Mouse (Mus musculus): ENCODE data around the gene Hs3st6. TPM values are rescaled to one million over a fixed set of nuclear protein-coding genes. Genes with fewer than 3 reads are reported as not detected.

Gene Hs3st6
- polyA plus RNA-seq, 2 experiments from 2014 or later = not detected

DNA sequence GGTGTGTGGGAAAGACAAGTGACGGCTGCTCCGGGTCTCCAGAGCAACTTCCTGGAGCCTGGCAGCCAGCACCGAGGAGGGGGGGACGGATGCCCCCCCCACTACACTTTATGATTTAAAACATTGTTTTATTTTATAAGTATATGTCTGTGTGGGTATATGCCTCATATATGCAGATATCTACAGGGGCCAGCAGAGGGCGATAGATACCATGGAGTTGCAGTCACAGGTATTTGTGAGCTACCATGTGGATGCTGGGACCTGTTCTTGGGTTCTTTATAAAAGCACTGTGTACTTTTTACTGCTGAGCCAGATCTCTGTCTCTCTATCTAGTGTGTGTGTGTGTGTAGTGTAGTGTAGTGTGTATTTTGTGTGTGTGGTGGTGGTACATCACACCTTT, 20.5 kb downstream of the Hs3st6 start:
- no peak for ATAC-seq

DNA sequence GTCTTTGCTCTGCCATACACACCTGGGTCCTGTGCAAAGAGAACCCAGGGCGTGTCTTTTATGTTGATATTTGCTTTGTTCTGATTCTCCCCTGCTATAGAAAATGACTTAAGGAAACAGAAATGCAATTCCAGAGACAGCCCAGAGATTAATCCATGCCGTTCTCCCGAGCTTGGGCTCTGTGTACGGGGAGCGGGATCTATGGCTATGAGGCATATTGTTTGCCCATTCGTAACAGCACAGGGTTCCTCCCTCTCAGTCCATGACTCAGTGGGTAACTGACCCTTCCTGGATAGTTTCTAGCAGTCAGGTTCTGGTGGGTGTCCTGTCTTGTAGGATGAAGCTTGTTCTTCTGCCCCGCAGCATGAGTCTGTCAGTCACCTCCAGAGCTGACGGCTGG, 22.4 kb downstream of the Hs3st6 start:
- ATAC-seq = no peak

DNA sequence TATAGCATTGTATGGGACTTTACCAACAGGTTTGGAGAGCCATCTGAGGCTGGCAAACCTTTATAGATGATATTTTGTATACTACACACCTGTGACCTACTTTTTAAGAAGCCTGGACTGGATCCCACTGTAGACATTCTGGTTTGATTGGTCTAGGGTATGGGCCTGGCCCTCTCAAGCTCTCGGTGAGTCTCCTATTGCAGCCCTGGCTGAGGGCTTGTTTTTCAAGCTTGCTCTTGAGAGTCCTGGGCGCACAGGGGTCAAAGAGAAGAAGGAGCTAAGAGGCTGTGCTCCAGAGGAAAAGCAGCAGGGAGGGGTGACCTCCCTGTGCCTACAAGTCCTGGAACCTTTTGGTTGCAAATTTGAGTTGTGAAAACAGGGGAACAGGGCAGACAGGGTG, 24.3 kb downstream of the Hs3st6 start:
- no peak for ATAC-seq

- ATAC-seq = no peak
Measured at GRCm38 (mm10) chr17:24780821-24781220, 28.0 kb downstream of the Hs3st6 start.

- no peak for ATAC-seq
Measured at GRCm38 (mm10) chr17:24792190-24792589, 39.4 kb downstream of the Hs3st6 start.

- no peak for ATAC-seq
Measured at GRCm38 (mm10) chr17:24794791-24795190, 42.0 kb downstream of the Hs3st6 start.

DNA sequence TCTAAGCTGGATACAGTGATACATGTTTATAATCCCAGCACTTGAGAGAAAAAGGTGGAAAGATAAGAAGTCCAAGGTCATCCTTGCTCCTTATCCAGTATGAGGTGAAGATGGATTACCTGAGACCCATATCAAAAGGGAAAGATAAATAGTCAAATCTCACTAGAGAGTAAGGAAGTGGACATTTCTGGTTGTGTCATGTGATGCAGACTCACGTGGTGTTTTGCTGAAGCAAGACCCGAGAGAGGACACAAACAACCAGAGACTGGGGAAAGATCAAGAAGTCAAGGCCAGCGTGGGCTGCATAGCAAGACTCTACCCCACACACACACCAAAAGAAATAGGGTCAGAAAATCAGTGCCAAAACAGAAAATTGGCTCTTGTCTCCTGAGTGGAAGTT, 44.2 kb downstream of the Hs3st6 start:
- no peak for ATAC-seq

- no peak for ATAC-seq
Measured at GRCm38 (mm10) chr17:24798229-24798628, 45.4 kb downstream of the Hs3st6 start.

DNA sequence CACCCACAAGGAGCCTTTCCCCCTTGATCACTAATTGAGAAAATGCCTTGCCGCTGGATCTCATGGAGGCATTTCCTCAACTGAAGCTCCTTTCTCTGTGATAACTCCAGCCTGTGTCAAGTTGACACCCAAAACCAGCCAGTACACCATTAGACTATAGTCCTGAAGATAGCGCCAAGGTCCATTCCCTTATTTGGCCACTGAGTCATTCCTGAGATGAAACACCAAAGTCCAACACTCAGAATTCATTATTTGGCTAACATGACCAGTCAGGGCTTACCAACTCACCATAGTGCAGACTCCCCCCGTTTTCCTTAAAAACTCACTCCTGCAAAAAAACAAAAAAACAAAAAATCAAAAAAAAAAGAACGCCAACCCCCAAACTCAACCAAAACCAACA, 46.7 kb downstream of the Hs3st6 start:
- no peak for ATAC-seq

GRCm38 (mm10) chr17:24800524-24800923, 47.7 kb downstream of the Hs3st6 start:
- ATAC-seq = no peak

- ATAC-seq = peak; percentile 80
Measured at GRCm38 (mm10) chr17:24803952-24804951, 51.5 kb downstream of the Hs3st6 start, which contains the start of gene Meiob. TSS of gene Meiob (plus strand) at chr17:24804289.

Other genes with a start within 250 kb of the Hs3st6 start
- gene Traf7, start 225.1 kb upstream of the Hs3st6 start, polyA plus RNA-seq (2017; shearing (Covaris generic)) = 10 to 100 TPM; 52.8 to 72.1 TPM
- 1 to 10 TPM; 4.0 to 5.0 TPM for gene Rab26, start 218.8 kb upstream of the Hs3st6 start, polyA plus RNA-seq (2017; shearing (Covaris generic))
- gene Pkd1, start 203.2 kb upstream of the Hs3st6 start, polyA plus RNA-seq (2017; shearing (Covaris generic)) = 10 to 100 TPM; 16.8 to 34.7 TPM
- gene Tsc2, start 120.4 kb upstream of the Hs3st6 start, polyA plus RNA-seq (2017; shearing (Covaris generic)) = 10 to 100 TPM; 20.5 to 28.2 TPM
- gene Nthl1, start 120.3 kb upstream of the Hs3st6 start, polyA plus RNA-seq (2017; shearing (Covaris generic)) = 1 to 10 TPM; 3.1 to 6.0 TPM
- not detected for gene Slc9a3r2, start 102.7 kb upstream of the Hs3st6 start, polyA plus RNA-seq (2017; shearing (Covaris generic))
- gene Npw, start 94.5 kb upstream of the Hs3st6 start, polyA plus RNA-seq (2017; shearing (Covaris generic)) = not detected
- gene Zfp598, start 83.3 kb upstream of the Hs3st6 start, polyA plus RNA-seq (2017; shearing (Covaris generic)) = 1 to 10 TPM; 3.7 to 5.4 TPM
- 1 to 10 TPM; 1.1 TPM for gene Syngr3, start 63.0 kb upstream of the Hs3st6 start, polyA plus RNA-seq (2017; shearing (Covaris generic))
- gene Gfer, start 56.8 kb upstream of the Hs3st6 start, polyA plus RNA-seq (2017; shearing (Covaris generic)) = 10 to 100 TPM; 13.5 to 21.7 TPM
- 1 to 10 TPM; 1.2 to 1.4 TPM for gene Noxo1, start 56.8 kb upstream of the Hs3st6 start, polyA plus RNA-seq (2017; shearing (Covaris generic))
- 10 to 100 TPM; 38.1 to 71.3 TPM for gene Tbl3, start 45.3 kb upstream of the Hs3st6 start, polyA plus RNA-seq (2017; shearing (Covaris generic))
- not detected for gene Rnf151, start 34.9 kb upstream of the Hs3st6 start, polyA plus RNA-seq (2017; shearing (Covaris generic))
- gene Rps2, start 34.9 kb upstream of the Hs3st6 start, polyA plus RNA-seq (2017; shearing (Covaris generic)) = 100 to 1,000 TPM; 608 to 780 TPM
- gene Ndufb10, start 28.5 kb upstream of the Hs3st6 start, polyA plus RNA-seq (2017; shearing (Covaris generic)) = 100 to 1,000 TPM; 227 to 245 TPM
- not detected for gene Rpl3l, start 25.2 kb upstream of the Hs3st6 start, polyA plus RNA-seq (2017; shearing (Covaris generic))
- 10 to 100 TPM; 29.3 to 30.1 TPM for gene Msrb1, start 16.3 kb upstream of the Hs3st6 start, polyA plus RNA-seq (2017; shearing (Covaris generic))
- under 1 TPM in 1 of 2 experiments, not detected in 1; 0.24 TPM for gene Meiob, start 51.3 kb downstream of the Hs3st6 start, polyA plus RNA-seq (2017; shearing (Covaris generic))
- gene Hagh, start 87.2 kb downstream of the Hs3st6 start, polyA plus RNA-seq (2017; shearing (Covaris generic)) = 10 to 100 TPM; 27.0 to 31.8 TPM
- gene Fahd1, start 97.4 kb downstream of the Hs3st6 start, polyA plus RNA-seq (2017; shearing (Covaris generic)) = 1 to 10 TPM; 2.7 to 2.8 TPM
- gene Igfals, start 113.0 kb downstream of the Hs3st6 start, polyA plus RNA-seq (2017; shearing (Covaris generic)) = not detected
- 100 to 1,000 TPM in 1 of 2 experiments, 10 to 100 TPM in 1; 76.6 to 104 TPM for gene Nubp2, start 133.4 kb downstream of the Hs3st6 start, polyA plus RNA-seq (2017; shearing (Covaris generic))
- 10 to 100 TPM; 53.0 to 59.5 TPM for gene Spsb3, start 133.7 kb downstream of the Hs3st6 start, polyA plus RNA-seq (2017; shearing (Covaris generic))
- 10 to 100 TPM; 19.9 to 41.4 TPM for gene Eme2, start 142.1 kb downstream of the Hs3st6 start, polyA plus RNA-seq (2017; shearing (Covaris generic))
- gene Mrps34, start 142.1 kb downstream of the Hs3st6 start, polyA plus RNA-seq (2017; shearing (Covaris generic)) = 10 to 100 TPM; 74.5 to 78.5 TPM
- gene Nme3, start 143.5 kb downstream of the Hs3st6 start, polyA plus RNA-seq (2017; shearing (Covaris generic)) = 10 to 100 TPM; 40.7 to 52.5 TPM
- 10 to 100 TPM; 31.7 to 41.9 TPM for gene Mapk8ip3, start 184.0 kb downstream of the Hs3st6 start, polyA plus RNA-seq (2017; shearing (Covaris generic))
- 10 to 100 TPM; 28.2 to 39.5 TPM for gene Jpt2, start 207.7 kb downstream of the Hs3st6 start, polyA plus RNA-seq (2017; shearing (Covaris generic))

All from CD4-positive, CD25-positive, alpha-beta regulatory T cell, adult 4 months (primary cell).